Mouse (Mus musculus): ENCODE results near the gene Rapgef4.

- no peak for TF ChIP-seq CTCF (IDR thresholded peaks at IDR 0.05; ENCODE audit: extremely low read depth, insufficient read depth, insufficient read length, insufficient replicate concordance)
- no peak for TF ChIP-seq POLR2A (IDR thresholded peaks at IDR 0.05; ENCODE audit: low read depth, low read length)
These were observed 220.5 kb downstream of the Rapgef4 start for GRCm38 (mm10) chr2:72201506-72201905.

All from spleen, adult 2 months (tissue).